Mouse (Mus musculus): Measurements from ENCODE around the gene Tenm3. TPM values are rescaled to one million over a fixed set of nuclear protein-coding genes. Genes with fewer than 3 reads are reported as not detected.

The Tenm3 gene
- total RNA-seq, 2 experiments from 2014 or later: 3.1 to 3.2 TPM

GRCm38 (mm10) chr8:48514230-48514629, 329.5 kb downstream of the Tenm3 start:
- no peak for DNase-seq

- no peak for DNase-seq
Measured at GRCm38 (mm10) chr8:48513801-48514200, 329.9 kb downstream of the Tenm3 start.

- no peak for DNase-seq
Measured at GRCm38 (mm10) chr8:48511546-48511945, 332.2 kb downstream of the Tenm3 start.

- peak in 1 of 2 experiments; percentile 4 for DNase-seq
Measured at GRCm38 (mm10) chr8:48511137-48511536, 332.6 kb downstream of the Tenm3 start.

- DNase-seq: no peak
Measured at GRCm38 (mm10) chr8:48508641-48509599, 334.8 kb downstream of the Tenm3 start.

GRCm38 (mm10) chr8:48507719-48508501, 335.8 kb downstream of the Tenm3 start:
- DNase-seq: no peak

- peak; percentile 56 to 65 for DNase-seq
Measured at GRCm38 (mm10) chr8:48492491-48492890, 351.3 kb downstream of the Tenm3 start.

GRCm38 (mm10) chr8:48490635-48491165, 353.1 kb downstream of the Tenm3 start:
- no peak for DNase-seq

- no peak for DNase-seq
Measured at GRCm38 (mm10) chr8:48489936-48490634, 353.7 kb downstream of the Tenm3 start.

GRCm38 (mm10) chr8:48489417-48489816, 354.3 kb downstream of the Tenm3 start:
- no peak for DNase-seq

- DNase-seq: no peak
Measured at GRCm38 (mm10) chr8:48488809-48489208, 354.9 kb downstream of the Tenm3 start.

GRCm38 (mm10) chr8:48484143-48484542, 359.6 kb downstream of the Tenm3 start:
- DNase-seq: no peak

- peak; percentile 19 to 24 for DNase-seq
Measured at GRCm38 (mm10) chr8:48481709-48482671, 361.8 kb downstream of the Tenm3 start.

- no peak for DNase-seq
Measured at GRCm38 (mm10) chr8:48477371-48477935, 366.3 kb downstream of the Tenm3 start.

GRCm38 (mm10) chr8:48476896-48477295, 366.9 kb downstream of the Tenm3 start:
- no peak for DNase-seq

- DNase-seq: no peak
Measured at GRCm38 (mm10) chr8:48467633-48468032, 376.1 kb downstream of the Tenm3 start.

GRCm38 (mm10) chr8:48458373-48458772, 385.4 kb downstream of the Tenm3 start:
- no peak for DNase-seq

GRCm38 (mm10) chr8:48456328-48457124, 387.2 kb downstream of the Tenm3 start:
- no peak for DNase-seq

- DNase-seq: peak; percentile 1 to 15
Measured at GRCm38 (mm10) chr8:48451247-48451635, 392.5 kb downstream of the Tenm3 start.

Data from heart, adult 18-20 months (tissue).